Mouse (Mus musculus) G1E (cell line): ENCODE measurements around the gene Adprh. TPM values are rescaled to one million over a fixed set of nuclear protein-coding genes. Genes with fewer than 3 reads are reported as not detected.

ENCODE experiments used
- ATAC-seq: 2 replicates; pipeline ENCODE4 v1.8.0; 2016; ENCODE audit warnings: mild to moderate bottlenecking; ENCODE audit not compliant: insufficient number of reproducible peaks, poor library complexity, low FRiP score, severe bottlenecking; ENCODE audit errors: extremely low read depth
- DNase-seq: peaks from one replicate; pipeline ENCODE4 v3.0.0; 2012; ENCODE audit warnings: low spot score
- H3K27me3 ChIP-seq: 2 replicates; pipeline ENCODE4 v1.6.1; 2012; ENCODE audit warnings: mild to moderate bottlenecking, low read length, inconsistent platforms; ENCODE audit not compliant: insufficient read depth
- H3K36me3 ChIP-seq: replicated peaks from 2 replicates; pipeline ENCODE3; 2012; ENCODE audit warnings: mild to moderate bottlenecking, inconsistent platforms
- H3K4me1 ChIP-seq: 2 replicates; pipeline ENCODE4 v1.6.1; 2012; ENCODE audit warnings: low read depth, low read length, inconsistent platforms, mixed read lengths; ENCODE audit not compliant: insufficient read depth
- H3K4me3 ChIP-seq: 2 replicates; pipeline ENCODE4 v1.5.1; 2012; ENCODE audit warnings: low read depth, mild to moderate bottlenecking, inconsistent platforms, low read length, moderate library complexity, mixed read lengths
- H3K9me3 ChIP-seq: replicated peaks from 2 replicates; pipeline ENCODE4 v1.6.1; 2012; ENCODE audit warnings: inconsistent platforms
- CTCF ChIP-seq: IDR thresholded peaks from 2 replicates; pipeline ENCODE4 v1.5.1; 2012; ENCODE audit warnings: low read depth, low read length, inconsistent platforms, mixed read lengths
- GATA1 ChIP-seq: IDR thresholded peaks from 2 replicates; pipeline ENCODE4 v1.6.1; 2012; ENCODE audit warnings: borderline replicate concordance, low read length, inconsistent platforms, mixed read lengths
- GATA2 ChIP-seq: IDR thresholded peaks from 2 replicates; pipeline ENCODE4 v1.6.1; 2012; ENCODE audit warnings: low read depth, low read length, inconsistent platforms, borderline replicate concordance
- POLR2AphosphoS5 ChIP-seq: IDR thresholded peaks from 2 replicates; pipeline ENCODE4 v1.6.1; 2012; ENCODE audit warnings: low read depth, low read length, inconsistent platforms; ENCODE audit not compliant: insufficient replicate concordance
- TAL1 ChIP-seq: conservative IDR thresholded peaks from 2 replicates; pipeline ENCODE4 v1.6.1; 2012; ENCODE audit warnings: low read depth, low read length, inconsistent platforms, mixed read lengths
- polyA plus RNA-seq: library from polyadenylated mRNA; stranded (reverse); fragments of >175 nt; gene quantifications from 2 replicates; pipeline ENCODE4 v1.2.3, GENCODE M21; 2012
- total RNA-seq, 2 experiments: library from RNA; stranded (forward) in 1 of 2; stranded (reverse) in 1 of 2; fragments of 200-1000 nt in 1 of 2; fragments of >200 nt in 1 of 2; fragmentation: Nextera tagmentation in 1 of 2; gene quantifications; 2 replicates each; pipeline ENCODE4 v1.2.3; 2014 to 2017

The Adprh gene
- total and polyA plus RNA-seq, 3 experiments = 28.4 to 355 (median 56.4) TPM

DNA sequence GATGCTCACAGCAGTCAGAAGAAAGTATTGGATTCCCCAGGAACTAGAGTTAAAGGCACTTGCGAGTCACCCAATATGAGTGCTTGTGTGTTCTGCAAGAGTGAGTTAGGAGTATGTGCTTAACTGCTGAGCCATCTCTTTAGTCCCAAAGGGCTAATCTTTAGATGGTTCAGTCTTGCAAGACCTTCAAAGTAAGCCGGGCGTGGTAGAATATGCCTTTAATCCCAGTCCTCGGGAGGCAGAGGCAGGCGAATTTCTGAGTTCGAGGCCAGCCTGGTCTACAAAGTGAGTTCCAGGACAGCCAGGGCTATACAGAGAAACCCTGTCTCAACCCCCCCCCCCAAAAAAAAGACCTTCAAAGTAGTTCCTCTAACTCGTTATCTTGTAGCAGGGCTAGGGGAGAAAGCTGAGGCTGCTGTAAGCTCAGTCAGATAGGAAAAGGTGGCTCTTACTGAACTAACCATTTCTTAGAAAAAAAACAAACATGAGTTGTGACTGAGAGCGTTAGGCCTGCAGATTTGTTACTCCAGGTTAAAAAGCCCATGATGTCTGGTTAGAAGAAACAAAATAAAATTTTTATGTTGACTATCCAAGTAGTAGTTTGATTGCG, 22.3 kb upstream of the Adprh start:
- H3K4me3 ChIP-seq = no peak overlapping the region
- peaks cover 17% of the 10 kb centered on the region for H3K36me3 ChIP-seq
- H3K27me3 ChIP-seq = no peaks in the 10 kb centered on the region
- no peak for ATAC-seq
- TF ChIP-seq TAL1 (no peak), GATA1 (no peak), POLR2AphosphoS5 (no peak), CTCF (no peak), GATA2 (no peak)
- H3K4me1 ChIP-seq = peaks cover 75% of the 10 kb centered on the region
- no peak for DNase-seq
- H3K9me3 ChIP-seq = no peaks in the 10 kb centered on the region

DNA sequence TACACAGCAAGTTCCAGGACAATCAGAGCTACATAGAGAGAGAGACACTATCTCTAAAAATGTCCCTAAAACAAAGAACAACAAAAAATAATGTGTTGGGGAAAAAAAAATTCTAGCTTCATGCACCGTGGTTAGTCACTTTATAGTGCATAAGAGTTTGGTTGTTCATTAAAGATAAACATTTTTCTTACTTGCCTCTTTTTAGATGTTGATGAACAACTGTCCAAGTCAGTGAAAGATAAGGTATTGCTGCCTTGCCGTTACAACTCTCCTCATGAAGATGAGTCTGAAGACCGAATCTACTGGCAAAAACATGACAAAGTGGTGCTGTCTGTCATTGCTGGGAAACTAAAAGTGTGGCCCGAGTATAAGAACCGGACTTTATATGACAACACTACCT, 21.2 kb upstream of the Adprh start:
- peaks cover 19% of the 10 kb centered on the region for H3K36me3 ChIP-seq

DNA sequence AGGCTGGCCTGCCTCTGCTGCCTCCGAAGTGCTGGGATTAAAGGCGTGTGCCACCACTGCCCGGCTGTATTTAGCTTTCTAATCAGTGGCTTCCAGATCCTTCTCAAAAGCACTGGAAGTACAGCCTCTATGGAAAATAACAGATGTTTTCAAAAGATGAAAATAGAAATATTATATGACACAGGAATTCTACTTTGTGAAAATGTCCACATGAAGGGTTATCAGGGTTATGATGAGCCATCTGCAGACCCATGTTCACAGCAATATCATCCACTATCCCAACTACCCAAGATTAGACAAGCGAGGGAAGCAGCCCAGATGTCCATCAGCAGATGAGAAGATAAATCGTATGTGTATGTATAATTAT, 20.0 kb upstream of the Adprh start:
- ATAC-seq = no peak
- H3K36me3 ChIP-seq = peaks cover 16% of the 10 kb centered on the region

More for the DNA sequence above, 21.2 kb upstream of the Adprh start:
- ATAC-seq (peak; percentile 18; the same call in 1 of the 2 replicates), DNase-seq (no peak)
- H3K4me3 ChIP-seq = no peak overlapping the region; the same call in 1 of the 2 replicates
- no peaks in the 10 kb centered on the region for H3K27me3 ChIP-seq
- peaks cover 86% of the 10 kb centered on the region for H3K4me1 ChIP-seq
- no peaks in the 10 kb centered on the region for H3K9me3 ChIP-seq
- no peak for TF ChIP-seq GATA1
- no peak for TF ChIP-seq TAL1
- no peak for TF ChIP-seq CTCF
- no peak for TF ChIP-seq POLR2AphosphoS5
- no peak for TF ChIP-seq GATA2

DNA sequence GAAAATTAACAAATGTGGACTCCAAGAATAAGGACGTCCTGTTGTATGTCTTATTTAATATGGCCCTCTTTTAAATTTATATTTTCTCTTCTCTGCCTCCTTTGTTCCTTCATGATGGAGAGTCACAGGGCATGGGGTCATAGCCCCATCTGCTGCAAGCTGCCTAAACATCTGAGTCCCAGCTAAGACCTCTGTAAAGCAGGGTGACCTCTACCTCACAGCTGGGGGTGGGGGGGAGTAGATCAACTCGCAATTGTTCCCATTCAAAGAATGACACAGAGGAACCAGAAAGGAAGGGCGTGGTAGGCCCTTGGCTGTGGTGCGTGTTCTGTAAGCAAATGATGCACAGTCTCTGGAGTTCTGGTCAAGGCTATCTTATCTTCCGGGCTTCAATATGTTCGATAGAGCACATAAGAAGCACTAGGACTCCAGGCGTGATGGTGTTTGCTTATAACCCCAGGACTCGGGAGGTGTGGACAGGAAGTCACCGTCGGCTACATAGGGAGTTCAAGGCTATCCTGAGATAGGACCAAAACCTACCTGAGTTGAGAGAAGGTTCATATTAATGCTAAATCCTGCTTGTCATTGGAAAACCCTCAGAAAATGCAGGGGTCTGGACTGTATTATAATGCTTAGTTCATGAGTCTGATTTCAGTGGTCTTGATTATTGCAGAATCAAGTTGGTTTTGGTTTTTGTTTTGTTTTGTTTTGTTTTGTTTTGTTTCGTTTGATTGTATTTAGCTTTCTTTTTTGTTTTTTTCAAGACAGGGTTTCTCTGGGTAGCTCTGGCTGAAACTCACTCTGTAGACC, 19.4 kb upstream of the Adprh start:
- H3K4me1 ChIP-seq = peaks cover 95% of the 10 kb centered on the region
- no peaks in the 10 kb centered on the region for H3K27me3 ChIP-seq
- DNase-seq (peak; percentile 31), ATAC-seq (peak; percentile 43)
- no peak overlapping the region; the same call in 1 of the 2 replicates for H3K4me3 ChIP-seq
- TF ChIP-seq CTCF (no peak), GATA2 (no peak), GATA1 (no peak), POLR2AphosphoS5 (no peak), TAL1 (no peak)
- H3K9me3 ChIP-seq = no peaks in the 10 kb centered on the region
- H3K36me3 ChIP-seq = peaks cover 11% of the 10 kb centered on the region

More for the DNA sequence above, 20.0 kb upstream of the Adprh start:
- no peak for DNase-seq
- peaks cover 94% of the 10 kb centered on the region for H3K4me1 ChIP-seq
- TF ChIP-seq TAL1 (peak; percentile 54), CTCF (no peak), POLR2AphosphoS5 (no peak), GATA2 (no peak)
- no peaks in the 10 kb centered on the region for H3K27me3 ChIP-seq
- H3K9me3 ChIP-seq = no peaks in the 10 kb centered on the region
- H3K4me3 ChIP-seq = no peak overlapping the region; the same call in 1 of the 2 replicates

DNA sequence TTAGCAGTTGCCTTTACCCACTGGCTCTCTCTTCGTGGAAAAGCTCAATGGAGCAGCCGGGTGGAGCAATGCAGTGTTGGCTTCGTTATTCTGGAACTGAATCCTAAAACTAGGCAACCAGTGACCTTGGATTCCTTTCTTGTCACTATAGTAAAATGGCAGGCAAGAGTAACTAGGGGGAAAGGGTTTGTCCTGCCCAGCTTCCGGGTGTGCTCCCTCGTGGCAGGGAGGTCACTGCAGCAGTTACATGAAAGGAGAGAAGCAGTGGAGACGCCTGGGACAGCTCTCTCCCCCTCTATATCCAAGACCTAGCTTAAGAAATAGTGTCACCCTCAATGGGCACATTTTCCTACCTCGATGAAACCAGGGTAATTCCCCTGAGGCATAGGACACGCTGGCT, 16.9 kb upstream of the Adprh start:
- peaks cover 10% of the 10 kb centered on the region for H3K36me3 ChIP-seq
- H3K4me1 ChIP-seq = peaks cover 87% of the 10 kb centered on the region
- no peak for TF ChIP-seq GATA2
- H3K9me3 ChIP-seq = no peaks in the 10 kb centered on the region
- no peaks in the 10 kb centered on the region for H3K27me3 ChIP-seq
- DNase-seq (no peak), ATAC-seq (no peak)
- H3K4me3 ChIP-seq = no peak overlapping the region; the same call in 1 of the 2 replicates

DNA sequence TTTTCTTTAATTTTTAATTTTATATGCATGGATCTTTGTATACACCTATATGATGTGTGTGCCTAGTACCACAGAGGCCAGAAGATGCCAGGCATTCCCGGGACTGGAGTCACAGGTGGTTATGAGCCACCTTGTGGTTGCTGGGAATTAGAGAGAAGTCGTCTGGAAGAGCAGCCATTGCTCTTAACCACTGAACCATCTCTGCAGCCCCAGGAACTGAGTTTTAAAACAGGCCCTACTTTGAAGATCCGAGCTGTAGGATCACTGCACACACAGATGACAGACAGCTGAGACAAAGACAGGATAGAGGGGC, 16.2 kb upstream of the Adprh start:
- Histone ChIP-seq H3K9me3 (no peaks in the 10 kb centered on the region), H3K27me3 (no peaks in the 10 kb centered on the region), H3K4me1 (peaks cover 79% of the 10 kb centered on the region), H3K36me3 (peaks cover 10% of the 10 kb centered on the region), H3K4me3 (no peak overlapping the region; the same call in 1 of the 2 replicates)
- DNase-seq = no peak
- no peak for ATAC-seq
- no peak for TF ChIP-seq GATA1
- no peak for TF ChIP-seq TAL1
